Mouse (Mus musculus) olfactory bulb, adult 2 months (tissue): ENCODE results near the gene Sik1.

Source experiments
- CTCF ChIP-seq: fragments of 200-500 bp; IDR thresholded peaks from 2 replicates; pipeline ENCODE4 v1.5.1; 2012; ENCODE audit warnings: low read depth, mild to moderate bottlenecking, low read length, moderate library complexity; ENCODE audit not compliant: insufficient read depth
- POLR2A ChIP-seq: fragments of 200-500 bp; IDR thresholded peaks from 2 replicates; pipeline ENCODE4 v1.6.1; 2012; ENCODE audit warnings: mild to moderate bottlenecking, low read depth, low read length, moderate library complexity; ENCODE audit not compliant: insufficient read depth

DNA sequence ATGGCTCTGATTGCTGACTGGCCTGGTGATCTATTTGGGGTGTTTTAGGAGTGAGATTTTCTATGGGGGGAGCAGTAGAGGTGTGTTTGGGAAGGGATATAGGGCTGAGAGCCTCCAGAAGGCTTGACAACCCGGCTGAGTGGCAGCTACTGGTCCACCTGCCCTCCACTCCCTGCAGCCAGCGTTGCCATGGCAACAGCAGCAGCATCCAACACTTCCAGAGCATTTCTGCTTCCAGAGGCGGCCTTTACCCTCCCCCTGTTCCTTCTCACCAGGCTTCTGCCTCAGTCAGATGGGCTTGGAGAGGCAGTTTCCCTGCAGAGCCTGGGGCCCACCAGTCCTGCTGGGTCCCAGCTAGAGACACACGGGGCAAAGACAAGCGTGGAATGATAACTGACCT, 38.4 kb downstream of the Sik1 start:
- TF ChIP-seq POLR2A (no peak), CTCF (no peak)
